Mouse (Mus musculus) right cerebral cortex, postnatal 4 days (tissue): ENCODE data around the gene Camta1.

Experiments used
- DNase-seq: peaks from one replicate; pipeline ENCODE4 v3.0.0-alpha.2; 2022

The Camta1 gene

DNA sequence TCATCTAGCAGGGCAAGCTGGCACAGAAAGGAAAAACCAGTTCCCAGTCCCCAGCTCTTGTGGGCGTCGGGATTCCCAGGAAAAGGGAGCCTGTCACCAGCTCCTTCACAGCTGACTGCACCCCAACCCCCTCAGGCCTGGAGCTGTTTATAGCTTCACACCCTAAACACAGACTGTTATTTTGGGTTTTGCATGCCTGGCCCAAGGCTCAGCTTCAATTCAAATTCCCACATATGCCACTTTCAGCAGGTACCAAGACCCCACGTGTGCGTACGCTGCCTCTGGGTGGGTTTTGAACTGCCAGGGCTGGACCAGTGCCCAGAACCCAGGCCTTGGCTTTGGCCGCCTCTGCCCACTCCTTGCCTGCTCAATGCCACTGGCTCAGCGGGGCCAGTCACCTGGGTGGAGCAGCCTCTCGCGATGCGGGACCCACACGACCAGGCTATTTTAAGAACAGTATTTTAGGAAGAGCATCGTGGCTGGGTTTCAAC is 195.2 kb downstream of the Camta1 start:
- peak; percentile 37 for DNase-seq

- DNase-seq, result no peak
Measured at GRCm38 (mm10) chr4:151661486-151661885, 200.2 kb downstream of the Camta1 start.

GRCm38 (mm10) chr4:151656427-151656826 is 205.2 kb downstream of the Camta1 start:
- DNase-seq, result no peak

GRCm38 (mm10) chr4:151655637-151656385 is 205.9 kb downstream of the Camta1 start:
- DNase-seq, result no peak

GRCm38 (mm10) chr4:151655227-151655626 is 206.4 kb downstream of the Camta1 start:
- DNase-seq, result no peak

GRCm38 (mm10) chr4:151642418-151642817 is 219.3 kb downstream of the Camta1 start:
- no peak for DNase-seq

DNA sequence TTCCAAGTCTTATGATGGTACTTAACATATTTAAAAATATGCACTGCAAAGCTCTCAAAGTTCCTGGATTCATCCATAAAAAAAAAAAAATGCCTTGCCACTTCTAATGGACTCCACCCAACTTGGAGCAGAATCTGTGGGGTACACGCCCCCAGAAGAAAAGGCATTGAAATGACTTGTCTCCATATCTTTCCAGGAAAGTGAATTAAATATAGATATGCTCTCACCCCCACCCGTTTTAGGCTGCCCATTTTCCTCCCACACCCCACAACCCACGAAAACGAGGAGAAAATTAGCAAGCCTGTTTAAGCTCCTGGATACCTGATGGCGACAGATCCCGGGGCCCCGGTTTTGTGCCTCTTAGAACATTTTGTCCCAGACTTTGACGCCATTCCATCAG is 220.7 kb downstream of the Camta1 start:
- no peak for DNase-seq

DNA sequence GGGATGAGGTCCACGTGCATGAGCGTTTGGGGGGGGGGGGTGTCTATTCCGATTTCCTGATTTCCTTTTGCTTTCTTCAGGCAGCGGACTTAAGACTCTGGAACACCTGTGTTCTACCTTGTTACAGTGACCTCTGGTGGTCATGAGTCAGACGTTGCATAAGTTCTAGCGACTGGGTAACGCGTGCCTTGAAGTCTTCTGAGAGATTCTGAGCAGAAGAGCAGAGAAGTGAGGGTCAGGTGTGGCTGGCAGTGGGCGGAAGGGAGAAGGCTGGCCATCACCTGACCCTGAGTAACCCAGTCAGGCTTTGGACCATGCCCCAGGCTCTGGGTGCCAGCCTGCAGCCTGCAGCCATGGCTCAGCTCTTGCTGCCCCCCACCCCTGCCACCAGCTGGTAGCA is 222.7 kb downstream of the Camta1 start:
- no peak for DNase-seq

- no peak for DNase-seq
Measured at GRCm38 (mm10) chr4:151637348-151637747, 224.3 kb downstream of the Camta1 start.

- DNase-seq, result no peak
Measured at GRCm38 (mm10) chr4:151634771-151635170, 226.9 kb downstream of the Camta1 start.

GRCm38 (mm10) chr4:151633795-151634194 is 227.9 kb downstream of the Camta1 start:
- DNase-seq, result no peak

DNA sequence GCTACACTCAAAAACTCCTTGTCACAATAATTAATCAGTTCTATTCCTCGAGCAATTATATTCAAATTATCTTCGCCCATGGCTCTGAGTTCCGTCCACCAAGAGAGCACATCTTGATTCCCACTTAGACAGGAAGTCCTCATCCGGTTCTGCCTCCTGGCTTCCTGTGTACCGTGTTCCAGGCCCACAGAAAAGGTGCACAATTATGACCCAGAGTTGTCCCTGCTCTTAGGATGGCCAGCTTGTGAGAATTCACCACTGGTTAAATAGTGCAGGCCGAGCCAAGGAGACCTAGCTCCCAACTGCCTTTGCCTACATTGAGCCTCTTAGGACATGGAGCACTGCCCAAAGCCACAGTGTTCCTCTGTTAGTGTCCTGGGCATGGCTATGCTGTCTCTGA is 229.4 kb downstream of the Camta1 start:
- DNase-seq, result no peak

GRCm38 (mm10) chr4:151630664-151631063 is 231.0 kb downstream of the Camta1 start:
- no peak for DNase-seq

GRCm38 (mm10) chr4:151630231-151630630 is 231.4 kb downstream of the Camta1 start:
- no peak for DNase-seq

GRCm38 (mm10) chr4:151619541-151620016 is 242.1 kb downstream of the Camta1 start:
- DNase-seq, result no peak

DNA sequence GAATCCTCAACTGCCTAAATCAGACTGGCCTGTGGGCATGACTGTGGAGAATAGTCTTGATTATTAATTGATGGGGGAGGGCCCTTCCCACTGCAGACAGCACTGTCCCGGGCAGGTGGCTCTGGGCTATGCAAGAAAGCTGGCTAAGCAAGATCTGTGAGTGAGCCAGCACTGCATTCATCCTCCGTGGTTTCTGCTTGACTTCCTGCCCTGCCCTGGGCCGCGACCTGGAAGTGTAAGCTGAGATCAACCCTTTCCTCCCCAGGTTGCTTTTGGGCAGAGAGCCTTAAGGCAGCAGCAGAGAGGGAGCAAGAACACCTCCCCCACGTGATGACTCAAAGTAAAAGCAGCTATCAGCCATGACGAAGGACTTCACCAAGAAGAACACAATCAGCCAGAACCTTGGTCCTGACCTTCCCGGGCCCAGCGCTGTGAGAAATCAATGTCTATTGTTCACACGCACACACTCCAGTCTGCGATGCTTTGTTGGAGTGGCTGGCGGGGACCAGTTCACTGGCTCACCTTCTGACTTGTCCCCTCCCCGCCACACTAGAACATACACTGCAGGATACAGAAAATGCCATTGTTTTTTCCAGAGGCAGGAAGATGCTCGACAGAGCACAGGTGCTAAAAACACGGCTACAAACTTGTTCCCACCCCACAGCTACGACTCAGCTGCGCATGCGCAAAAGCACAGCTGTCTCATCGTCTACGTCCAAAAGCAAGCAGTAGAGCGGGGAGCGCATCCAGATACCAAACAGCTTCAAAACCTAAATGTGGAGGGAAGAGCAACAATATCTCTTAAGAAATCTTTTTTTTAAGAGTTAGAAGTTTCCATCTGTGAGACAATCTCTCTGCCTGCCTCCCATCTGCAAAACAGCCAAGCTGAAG is 243.0 kb downstream of the Camta1 start:
- no peak for DNase-seq

DNA sequence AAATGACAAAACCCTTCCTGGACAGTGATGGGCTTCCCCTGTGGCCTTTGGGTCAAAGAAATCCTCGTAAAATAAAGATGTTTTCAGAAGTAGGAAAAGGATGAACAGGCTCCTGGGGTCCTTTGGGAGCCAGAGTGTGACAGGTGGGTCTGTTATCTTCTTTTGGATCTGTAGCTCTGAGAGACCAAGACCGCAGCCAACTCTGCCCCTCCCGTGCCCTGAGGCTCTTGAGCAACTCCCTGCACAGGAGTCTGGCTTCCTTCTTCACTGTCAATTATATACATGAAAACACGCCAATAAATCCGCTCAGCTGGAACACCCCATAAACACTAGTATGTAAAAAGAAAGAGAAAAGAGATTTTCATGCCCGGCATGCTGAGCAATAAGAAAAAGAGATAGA is 250.1 kb downstream of the Camta1 start:
- no peak for DNase-seq

DNA sequence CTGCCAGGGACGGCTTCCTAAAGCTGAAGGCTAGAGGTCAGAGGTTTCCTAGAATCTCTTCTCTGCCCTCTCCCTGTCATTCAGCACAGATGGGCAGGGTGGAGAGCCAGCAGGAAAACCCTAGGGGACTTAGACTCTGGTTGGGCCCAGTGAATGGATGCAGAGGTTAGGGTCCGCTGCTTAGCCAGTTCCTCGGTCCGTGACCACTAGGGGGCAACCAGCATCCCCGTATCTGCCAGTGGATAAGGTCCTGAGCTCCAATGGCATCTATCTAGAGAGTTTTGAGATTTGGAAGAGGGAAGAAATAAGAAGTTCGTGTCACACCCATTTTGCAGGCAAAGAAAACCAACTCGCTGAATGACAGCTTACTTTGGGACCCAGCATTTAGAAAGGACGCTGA is 251.4 kb downstream of the Camta1 start:
- peak; percentile 67 for DNase-seq

DNA sequence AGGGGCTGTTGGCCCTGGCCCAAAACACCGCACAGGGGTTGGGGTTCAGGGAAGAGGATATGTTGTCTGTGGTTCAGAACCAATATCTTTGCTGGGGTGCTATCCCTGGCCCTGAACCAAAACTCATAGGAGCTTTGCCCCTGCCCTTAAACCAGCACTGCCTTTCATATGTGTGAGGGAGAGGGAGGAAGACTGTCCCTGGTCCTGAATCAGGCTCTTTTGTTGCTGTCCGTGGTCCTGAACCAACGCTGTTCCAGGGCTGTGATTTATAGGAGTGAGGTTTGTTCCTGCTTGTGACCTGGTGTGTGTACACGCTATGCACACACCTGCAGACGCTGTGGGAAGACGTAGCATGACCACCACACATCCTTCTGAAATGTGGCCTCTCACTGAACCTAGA is 256.8 kb downstream of the Camta1 start:
- peak; percentile 24 for DNase-seq

- DNase-seq, result peak; percentile 72
Measured at GRCm38 (mm10) chr4:151604481-151604880, 257.2 kb downstream of the Camta1 start.

DNA sequence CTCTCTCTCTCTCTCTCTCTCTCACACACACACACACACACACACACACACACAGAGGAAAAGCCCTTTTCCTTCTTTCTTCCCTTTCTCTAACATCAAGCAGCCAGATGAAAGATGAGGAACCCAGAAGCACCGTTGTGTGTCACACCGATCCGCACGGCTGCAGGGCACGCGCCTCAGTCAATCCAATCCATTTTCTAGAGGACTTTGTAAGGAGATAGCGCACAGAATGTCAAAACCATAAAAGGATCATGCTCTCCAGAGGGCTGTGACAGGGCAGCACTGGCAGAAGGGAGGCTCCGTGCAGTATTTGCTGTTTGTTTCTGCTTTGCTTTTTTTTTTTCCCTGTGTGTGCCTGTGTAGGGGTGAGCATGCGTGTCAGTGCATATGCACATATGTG is 258.1 kb downstream of the Camta1 start:
- no peak for DNase-seq

- no peak for DNase-seq
Measured at GRCm38 (mm10) chr4:151595116-151595515, 266.6 kb downstream of the Camta1 start.

DNA sequence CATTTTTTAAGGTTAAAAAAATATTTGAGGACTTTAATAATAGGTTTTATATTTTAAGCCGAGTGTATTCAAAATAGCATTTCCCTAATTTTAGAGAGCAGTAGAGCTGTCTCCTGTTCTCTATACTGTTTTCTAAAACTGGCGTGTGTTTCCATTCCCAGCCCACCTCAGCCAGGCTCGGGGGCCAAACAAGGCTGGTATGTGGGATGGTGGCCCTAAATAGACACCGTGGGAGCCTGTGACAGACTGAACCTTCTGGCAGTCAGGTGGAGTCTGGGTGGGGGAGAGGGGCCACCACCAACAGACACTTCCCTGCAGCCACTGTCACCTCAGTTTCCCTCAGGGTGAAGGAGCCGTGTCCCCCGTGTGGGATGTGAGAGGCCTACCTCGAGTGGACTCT is 268.6 kb downstream of the Camta1 start:
- DNase-seq, result no peak

DNA sequence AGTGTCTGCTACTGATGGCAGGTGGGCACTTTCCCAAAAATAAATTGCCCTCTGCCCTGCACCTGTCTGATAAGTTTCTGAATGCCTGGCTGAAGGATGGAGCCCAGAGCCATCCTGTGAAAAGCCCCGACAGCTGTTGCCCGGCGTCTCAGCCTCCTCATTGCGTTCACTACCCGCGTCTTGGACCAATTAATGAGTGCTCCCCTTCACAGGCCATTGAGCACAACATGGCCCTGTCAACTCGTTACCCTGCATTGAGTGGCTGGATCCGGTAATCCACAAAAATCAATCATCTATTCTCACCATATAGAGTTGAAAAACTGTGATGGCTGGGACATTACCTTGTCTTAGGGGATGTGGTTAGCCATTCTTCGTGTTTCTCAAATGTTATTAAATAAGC is 275.6 kb downstream of the Camta1 start:
- DNase-seq, result no peak
